Mouse (Mus musculus) heart, embryonic 10.5 days (tissue): ENCODE results near the gene Hpca. TPM values are rescaled to one million over a fixed set of nuclear protein-coding genes. Genes with fewer than 3 reads are reported as not detected.

Experiments
- polyA plus RNA-seq: library from polyadenylated mRNA; unstranded; fragments of >200 nt; fragmentation: Nextera tagmentation; extraction: Ambion mirVana; gene quantifications from 2 replicates; pipeline ENCODE4 v1.2.1, GENCODE M21; 2016

Hpca gene
- polyA plus RNA-seq, 1 experiment from 2014 or later: 1.4 TPM

Other genes with a start within 250 kb of the Hpca start
- 4.1 and 6.5 TPM in 2 replicates for gene Trim62, start 238.5 kb downstream of the Hpca start, polyA plus RNA-seq
- gene Azin2, start 159.6 kb downstream of the Hpca start, polyA plus RNA-seq: 4.0 and 4.7 TPM in 2 replicates
- 189 and 215 TPM in 2 replicates for gene Ak2, start 130.1 kb downstream of the Hpca start, polyA plus RNA-seq
- 5.3 and 6.8 TPM in 2 replicates for gene Rnf19b, start 63.8 kb downstream of the Hpca start, polyA plus RNA-seq
- 1.1 and 5.6 TPM in 2 replicates for gene Tmem54, start 16.5 kb downstream of the Hpca start, polyA plus RNA-seq
- gene Fndc5, start 15.0 kb upstream of the Hpca start, polyA plus RNA-seq: 3.3 and 3.9 TPM in 2 replicates
- gene S100pbp, start 67.7 kb upstream of the Hpca start, polyA plus RNA-seq: 19.9 and 20.1 TPM in 2 replicates
- 75.8 and 84.8 TPM in 2 replicates for gene Yars, start 67.7 kb upstream of the Hpca start, polyA plus RNA-seq
- gene C77080, start 139.4 kb upstream of the Hpca start, polyA plus RNA-seq: 1.1 and 2.7 TPM in 2 replicates
- gene Sync, start 165.6 kb upstream of the Hpca start, polyA plus RNA-seq: 0.42 and 1.2 TPM in 2 replicates
- gene Rbbp4, start 213.3 kb upstream of the Hpca start, polyA plus RNA-seq: 329 and 377 TPM in 2 replicates
- gene Zbtb8os, start 213.7 kb upstream of the Hpca start, polyA plus RNA-seq: 50.0 and 58.8 TPM in 2 replicates